Mouse (Mus musculus) embryo, embryonic 10 days (tissue): Measurements from ENCODE around the gene Med15.
"Not testable (repeated sequence)": the region's sequence is repeated elsewhere in the genome, so short reads cannot be mapped to it uniquely, and the experiment has no call there.

ENCODE experiments used
- DNase-seq: peaks from one replicate; pipeline ENCODE4 v3.0.0-alpha.2; 2015; ENCODE audit warnings: low spot score

Med15 gene

DNA sequence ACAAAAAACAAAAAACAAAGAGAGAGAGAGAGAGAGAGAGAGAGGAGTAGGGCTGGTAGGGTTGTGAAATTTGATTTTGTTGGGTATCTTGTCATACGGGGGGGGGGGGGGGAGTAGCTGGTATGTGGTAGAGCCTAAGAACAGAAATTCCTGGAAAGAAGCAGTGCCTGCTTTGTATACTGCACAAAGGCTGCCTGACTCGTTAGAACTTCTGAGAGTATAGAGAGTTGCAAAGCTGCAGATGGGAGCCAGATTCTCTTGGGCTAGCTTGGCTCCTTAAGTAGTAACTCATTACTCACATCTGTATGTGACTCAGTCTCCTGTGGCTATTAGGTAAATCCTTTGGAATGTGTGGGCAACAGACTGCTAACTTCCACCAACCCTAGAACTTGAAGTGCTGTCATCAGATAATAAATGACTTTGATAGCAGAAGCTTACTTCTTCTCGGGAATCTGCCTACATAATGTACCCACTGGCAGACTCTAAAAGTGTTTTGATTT is at the start of gene Med15:
Gene Med15, minus strand, starts transcription at position 51 of the 500 bp plus-strand sequence.
- DNase-seq: peak; percentile 18

DNA sequence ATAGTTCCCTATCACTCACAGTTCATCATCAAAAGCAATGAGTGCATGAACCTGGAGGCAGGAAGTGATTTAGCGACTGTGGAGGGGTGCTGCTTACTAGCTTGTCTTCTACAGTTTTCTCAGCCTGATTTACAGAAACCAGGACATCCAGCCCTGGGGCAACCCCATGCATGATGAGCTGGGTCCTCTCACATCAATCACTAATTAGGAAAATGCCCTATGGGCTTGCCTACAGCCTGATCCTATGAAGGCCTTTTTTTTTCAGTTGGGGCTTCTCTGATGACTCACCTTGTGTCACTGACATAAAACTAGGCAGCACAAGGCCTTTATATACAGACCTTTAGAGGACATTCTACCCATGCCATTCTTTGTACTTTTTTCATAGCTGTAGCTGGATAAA is 47.0 kb upstream of the Med15 start:
- DNase-seq: no peak

DNA sequence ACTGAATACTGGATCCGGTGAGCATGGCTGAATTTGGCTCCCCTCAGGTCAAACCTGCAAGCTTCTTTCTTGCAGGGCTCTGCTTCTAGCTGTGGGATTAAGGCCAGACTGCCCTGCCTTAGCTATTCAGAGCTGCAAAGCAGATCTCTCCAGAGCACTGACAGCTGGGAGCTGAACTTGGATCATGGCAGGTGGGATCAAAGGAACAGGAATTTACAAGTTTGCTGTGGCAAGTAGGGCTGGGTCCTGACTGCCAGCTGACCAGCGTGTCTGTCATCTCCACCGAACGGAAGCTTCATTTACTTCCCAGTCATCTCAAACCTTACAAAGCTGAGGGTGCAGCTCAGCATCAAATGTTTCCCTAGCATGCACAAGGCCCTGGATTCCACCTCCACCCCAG is 45.5 kb upstream of the Med15 start:
- DNase-seq: no peak

DNA sequence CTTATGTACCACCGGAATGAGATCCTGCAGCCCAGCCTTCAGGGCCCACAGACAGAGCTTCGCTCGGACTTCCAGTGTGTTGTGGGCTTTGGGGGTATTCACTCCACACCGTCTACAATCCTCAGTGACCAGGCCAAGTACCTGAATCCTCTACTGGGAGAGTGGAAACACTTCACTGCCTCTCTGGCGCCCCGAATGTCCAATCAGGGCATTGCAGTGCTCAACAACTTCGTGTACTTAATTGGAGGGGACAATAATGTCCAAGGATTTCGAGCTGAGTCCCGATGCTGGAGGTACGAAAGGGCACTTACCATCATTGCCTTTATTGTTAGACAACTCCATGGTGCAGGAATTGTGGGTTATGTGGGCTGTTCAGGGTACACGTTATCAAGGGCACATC is 44.1 kb upstream of the Med15 start:
- DNase-seq: peak; percentile 40

DNA sequence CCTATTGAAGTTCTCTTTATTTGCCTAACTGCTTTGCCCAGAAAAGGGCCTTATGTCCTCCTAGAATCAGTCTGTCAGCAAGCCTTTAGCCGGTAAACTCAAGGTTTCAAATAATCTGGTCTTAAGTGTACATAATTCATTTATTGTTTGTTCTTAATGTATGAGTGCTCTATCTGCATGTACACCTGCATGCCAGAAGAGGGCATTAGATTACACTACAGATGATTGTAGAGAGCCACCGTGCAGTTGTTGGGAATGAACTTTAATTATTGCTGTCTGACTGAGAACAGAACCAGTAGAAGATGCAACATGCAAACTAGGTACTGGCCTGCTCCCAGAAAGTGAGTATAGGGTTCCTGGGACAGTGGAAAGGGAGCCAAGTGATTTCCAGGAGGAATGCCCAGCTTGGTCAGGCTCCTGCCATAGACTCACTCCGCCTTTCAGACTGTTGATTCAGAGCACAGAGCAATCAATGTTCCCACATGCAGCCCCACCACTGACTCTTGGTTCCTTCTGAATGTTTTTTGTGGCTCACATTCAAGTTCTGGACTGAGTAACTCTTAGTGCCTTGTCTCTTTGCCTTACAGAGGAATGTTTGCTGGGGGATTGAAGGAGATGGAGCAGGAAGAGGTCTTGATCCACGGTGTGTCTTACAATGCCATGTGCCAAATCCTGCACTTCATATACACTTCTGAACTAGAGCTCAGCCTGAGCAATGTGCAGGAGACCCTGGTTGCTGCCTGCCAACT is 38.6 kb upstream of the Med15 start:
- DNase-seq: no peak

DNA sequence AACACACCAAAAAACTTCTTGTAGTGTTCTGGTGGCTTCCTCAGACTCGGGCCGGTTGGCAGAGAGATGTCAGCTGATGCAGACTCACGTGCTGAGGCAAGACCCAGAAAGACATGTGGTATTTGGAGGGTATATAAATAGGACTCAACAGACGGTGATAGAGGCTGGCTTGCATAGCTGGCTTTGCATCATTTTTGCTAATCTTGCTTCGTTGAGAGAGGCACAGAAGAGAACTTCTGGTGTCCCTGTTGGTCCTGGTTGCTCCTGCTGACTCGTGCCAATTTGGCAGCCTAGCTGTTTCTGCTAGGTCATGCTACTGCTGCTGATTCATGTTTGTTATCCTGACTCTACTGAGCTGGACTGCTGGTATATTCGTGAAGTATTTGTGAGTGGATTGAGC is 36.1 kb upstream of the Med15 start:
- no peak for DNase-seq

DNA sequence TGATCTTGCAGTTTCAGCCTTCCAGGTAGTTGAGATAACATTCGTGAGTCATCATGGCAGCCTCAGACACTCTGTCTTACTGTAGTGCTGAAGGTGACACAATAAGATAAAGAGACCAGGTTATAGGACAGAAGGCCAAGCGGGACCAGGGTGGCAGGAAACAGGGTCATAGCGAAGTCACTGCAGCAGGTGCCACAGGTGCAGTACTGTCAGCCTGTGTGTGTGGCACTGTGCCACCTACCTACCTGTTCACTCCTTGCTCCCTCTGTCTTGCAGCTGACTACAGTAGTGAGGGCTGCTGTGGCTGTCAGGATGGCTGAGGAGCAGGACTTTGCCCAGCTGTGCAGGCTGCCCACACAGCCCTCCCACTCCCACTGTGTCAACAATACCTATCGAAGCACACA is 31.4 kb upstream of the Med15 start:
- DNase-seq: no peak

DNA sequence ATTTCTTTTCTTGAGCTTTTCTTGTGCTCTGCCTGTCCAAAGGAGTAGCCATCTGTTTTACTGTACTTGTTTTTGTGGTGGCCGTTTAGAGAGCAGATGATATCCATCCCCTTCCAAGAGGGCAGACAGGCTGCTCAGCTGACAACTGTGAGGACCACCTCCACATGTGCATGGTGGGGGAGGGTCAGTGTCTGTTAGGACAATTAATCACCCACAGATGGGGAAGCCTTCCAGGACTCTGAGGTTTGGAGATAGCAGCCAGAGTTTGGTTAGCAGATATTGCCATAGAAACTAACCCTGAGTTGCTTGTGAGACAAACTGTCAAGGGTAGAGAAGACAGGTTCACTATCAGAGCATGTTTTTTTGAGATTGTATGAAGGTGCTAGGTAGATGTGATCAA is 28.4 kb upstream of the Med15 start:
- DNase-seq: peak; percentile 57

DNA sequence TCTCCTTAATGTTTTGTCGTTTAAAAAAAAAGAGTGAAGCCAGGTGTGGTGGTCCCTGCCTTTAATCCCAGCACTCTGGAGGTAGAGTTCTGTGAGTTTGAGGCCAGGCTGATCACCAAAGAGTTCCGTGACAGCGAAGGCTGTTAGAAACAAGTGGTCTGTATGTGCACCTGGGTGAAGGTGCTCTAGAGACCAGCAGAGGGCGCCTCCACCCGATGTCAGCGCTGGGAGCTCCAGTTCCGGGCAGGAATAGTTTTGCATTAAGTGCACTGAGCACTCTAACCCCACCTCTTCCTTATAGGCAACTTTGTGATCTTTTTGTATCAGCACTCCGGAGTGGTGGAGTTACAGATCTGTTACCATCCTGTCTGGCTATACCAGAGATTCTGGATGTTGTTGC is 28.0 kb upstream of the Med15 start:
- peak; percentile 75 for DNase-seq

DNA sequence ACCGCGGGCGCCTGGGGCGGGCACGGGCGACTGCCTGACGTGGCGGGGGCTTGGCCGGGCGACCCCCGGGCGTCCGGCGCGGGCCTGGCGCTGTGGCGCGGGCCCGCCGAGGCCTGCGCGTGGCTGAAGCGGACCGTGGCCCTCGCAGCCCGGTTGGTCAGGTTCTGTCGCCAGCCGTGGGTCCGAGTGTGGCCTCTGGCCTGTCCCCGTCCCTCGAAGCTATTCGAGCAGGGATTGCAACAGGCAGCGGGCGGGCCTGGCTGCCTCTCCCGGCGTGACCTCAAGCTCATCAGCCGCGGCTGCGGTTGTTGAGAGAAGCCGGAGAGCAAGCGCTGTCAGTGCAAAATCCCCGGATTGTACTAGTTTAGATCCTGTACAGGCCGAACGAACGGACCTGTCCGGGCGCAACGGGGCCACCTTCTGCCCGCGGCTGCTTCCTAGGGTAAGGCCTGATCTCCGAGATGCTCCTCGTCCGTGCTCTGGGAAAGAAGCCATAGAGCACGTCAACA is 27.2 kb upstream of the Med15 start:
- peak; percentile 63 for DNase-seq

DNA sequence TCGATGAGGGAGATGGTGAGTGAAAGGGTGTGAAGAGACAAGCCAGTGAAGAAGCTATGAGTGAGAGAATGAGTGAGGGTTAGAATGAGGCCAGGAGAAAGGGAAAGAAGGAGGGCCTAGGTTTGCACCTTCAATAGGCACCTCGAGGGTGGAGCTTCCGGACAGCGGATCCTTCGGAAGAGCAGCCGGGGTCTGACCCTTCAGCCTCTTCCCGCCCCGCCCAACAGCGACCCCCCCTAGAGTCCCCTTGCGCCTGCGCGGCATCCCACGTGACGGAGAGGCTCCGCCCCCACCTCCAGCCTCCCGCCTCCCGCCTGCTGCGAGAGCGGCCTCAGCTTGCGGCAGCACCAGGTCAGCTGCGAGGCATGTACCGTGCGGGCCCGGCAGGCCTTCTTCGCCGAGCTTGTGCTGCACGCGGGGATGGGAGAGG is 26.7 kb upstream of the Med15 start, which contains the start of gene Klhl22:
Gene Klhl22, plus strand, starts transcription at position 275 of the 430 bp plus-strand sequence.
- peak; percentile 92 for DNase-seq

DNA sequence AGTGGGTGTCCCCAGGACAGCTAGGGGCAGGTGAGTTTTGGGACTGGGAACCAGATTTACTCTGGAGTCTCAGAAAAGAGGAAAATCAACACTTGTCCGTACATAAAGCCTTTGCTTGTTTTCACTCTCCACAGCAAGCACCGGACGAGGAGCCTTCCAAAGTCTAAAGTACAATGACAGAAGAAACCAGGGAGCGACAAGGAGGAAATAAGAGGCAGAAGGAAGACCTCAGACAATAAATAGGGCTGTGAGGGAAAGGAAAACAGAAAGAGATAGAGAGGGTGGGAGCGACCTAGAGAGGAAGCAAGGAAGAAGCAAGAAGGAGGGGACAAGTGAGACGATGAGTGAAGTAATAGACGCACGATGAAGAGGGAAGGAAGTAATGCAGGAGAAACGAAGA is 26.2 kb upstream of the Med15 start:
- DNase-seq: no peak

DNA sequence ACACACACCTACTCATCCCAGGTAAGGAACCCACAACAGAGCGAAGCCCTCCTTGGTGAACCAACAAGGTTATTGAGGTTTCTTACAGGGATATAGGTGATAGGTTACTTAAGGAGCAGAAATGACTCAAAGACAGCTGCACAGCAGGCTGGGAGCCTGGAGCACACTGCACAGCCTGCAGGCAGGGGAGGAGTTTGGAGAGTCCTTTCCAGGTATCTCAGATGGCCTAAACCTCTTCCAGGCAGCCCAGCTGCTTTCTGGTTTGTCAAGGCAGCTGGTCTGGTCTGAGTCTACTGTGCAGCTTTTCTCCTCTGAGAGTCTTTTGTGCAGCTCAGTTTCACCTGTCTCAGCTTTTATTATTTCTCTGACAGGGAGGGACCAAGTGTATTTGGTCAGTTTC is 25.1 kb upstream of the Med15 start:
- no peak for DNase-seq

DNA sequence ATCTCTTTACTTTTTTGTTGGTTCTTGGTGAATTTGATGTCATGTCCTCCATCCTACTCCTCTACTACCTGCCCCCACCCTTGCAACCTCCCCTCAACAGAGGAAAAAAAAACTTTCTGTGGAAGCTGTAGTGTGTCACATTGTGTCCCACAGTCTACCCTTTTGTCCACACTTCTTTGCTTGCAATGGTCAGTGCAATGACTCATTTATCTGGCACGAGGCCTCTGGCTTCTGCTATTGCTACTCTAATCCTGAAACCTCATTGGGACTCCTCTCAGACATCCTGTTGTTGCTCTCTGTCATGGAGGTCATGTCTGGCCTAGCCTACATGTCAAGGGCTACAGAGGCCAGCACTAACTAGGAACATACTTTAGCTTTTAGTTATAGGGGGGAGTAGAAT is 21.0 kb upstream of the Med15 start:
- DNase-seq: no peak

DNA sequence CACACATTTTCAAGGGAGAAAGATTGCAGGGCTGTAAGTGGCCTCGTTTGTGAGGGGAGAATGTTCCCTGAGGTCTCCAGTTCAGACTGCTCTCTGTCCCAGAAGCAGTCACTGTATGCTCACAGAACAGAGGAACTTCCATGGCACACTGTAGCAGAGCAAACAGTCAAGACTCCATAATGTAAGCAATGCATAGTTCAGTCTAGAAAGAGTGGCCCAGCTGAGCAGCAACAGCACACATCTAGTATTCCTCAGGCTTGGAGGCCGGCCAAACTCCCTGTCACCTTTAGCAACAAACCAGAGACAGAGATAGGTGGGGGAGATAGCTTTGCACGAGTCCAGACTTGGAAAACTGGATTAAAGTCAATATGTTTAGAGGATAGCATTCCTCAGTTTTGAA is 20.3 kb upstream of the Med15 start:
- DNase-seq: no peak

DNA sequence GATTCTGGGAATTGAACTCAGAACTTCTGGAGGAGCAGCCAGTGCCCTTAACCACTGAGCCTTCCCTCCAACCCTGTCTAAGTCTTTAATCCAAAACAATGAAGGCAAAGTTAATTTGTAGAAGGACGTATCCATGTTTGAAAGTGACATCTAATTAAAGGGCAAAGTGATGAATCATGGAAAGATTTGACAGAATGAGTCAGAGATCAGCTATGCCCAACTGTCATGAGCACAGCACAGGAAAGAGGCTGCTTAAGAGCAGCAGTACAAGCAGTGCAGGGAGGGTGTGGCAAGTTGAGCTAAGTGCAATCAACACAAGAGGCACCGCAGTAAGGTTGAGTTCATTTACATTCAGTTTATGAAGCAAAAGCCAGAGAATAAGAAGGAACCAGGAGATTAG is 12.4 kb upstream of the Med15 start:
- DNase-seq: no peak

DNA sequence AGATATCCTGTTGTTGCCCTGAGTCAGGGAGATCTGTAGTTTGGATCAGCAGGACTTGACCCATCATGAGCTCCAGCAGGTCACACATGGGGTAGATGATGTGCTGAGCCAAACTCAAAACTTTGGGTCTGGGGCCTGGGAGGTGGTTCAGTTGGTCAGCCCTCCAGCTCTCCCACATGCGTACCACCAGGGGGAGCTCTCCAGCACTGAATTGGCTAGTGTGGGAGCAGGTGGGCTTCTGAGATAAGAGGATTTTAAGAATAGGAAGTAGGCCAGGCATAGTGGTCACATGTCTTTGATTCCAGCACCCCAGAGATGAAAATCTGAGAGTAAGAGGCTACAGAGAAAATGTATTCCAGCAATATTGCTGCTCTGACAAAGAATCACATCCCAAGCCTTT is 11.8 kb upstream of the Med15 start:
- peak; percentile 70 for DNase-seq

DNA sequence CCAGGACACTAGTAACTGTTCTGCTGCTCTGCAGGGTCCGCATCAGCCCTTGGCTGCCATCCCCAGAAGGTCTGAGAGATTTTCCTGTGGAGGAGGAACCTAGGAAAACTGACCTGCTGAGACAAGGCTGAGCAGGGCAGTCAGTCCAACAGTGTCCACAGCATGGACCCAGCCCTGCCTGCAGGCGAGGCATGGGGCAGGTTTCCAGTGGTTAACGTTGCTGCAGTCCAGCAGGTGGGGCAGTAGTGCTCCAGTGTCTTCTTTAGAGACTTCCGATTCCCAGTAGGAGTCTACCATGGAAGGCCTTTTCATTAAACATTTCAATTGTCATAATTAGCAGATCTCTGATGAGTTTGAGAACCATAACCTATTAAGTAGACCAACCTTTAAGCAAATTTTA is 10.6 kb upstream of the Med15 start:
- DNase-seq: no peak

DNA sequence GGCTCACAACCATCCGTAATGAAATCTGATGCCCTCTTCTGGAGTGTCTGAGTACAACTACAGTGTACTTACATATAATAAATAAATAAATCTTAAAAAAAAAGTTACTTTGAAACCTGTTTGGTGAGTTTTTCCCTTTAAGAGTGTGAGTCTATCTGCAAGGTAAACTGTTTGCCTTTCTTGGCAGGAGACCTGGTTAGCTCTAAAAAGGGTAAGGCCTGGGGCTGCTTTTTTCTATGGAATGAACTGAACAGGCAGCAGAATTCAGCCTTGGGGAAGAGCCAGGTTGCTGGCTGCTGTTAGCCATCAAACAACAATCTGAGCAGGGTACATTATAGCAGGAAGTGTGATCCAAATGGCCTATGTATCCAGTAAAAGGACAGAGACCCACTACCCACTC is 10.1 kb upstream of the Med15 start:
- DNase-seq: no peak

DNA sequence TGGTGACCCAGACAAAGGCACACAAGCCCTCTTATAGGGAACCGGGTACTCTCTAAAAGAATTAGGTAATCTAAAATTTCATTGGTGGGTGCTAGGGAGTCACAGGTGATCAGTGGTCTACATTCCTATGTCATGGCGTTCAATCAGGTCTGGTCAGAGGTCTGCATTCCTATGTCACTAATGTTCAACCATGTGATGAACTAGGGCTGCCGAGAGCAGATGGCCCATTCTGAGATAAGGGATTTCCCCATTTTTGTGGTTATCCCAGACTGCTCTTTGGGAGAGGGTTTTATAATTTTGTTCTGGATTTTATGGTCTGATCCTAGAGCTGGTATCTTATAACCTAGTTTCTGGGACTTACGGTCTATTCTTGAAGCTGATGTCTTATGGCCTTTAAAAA is 7.4 kb upstream of the Med15 start:
- DNase-seq: no peak

DNA sequence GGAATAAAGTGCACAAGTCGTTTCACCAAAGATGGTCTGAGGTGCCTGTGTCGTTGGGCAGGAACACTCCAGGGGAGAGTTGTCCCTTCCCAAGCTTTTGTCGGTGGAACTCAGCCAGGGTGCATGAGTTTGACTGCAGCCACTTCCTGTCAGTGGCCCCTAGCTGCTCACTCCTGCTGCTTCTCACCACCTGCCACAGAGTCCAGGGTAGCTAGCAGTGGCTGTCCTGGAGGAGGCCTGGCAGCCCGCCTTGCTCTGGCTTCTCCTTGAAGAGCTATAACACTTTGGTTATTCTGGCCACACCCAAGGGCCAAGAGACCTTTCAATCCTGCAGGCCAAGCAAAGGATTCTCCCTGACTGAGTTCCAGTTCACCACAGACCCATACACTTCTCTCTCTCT is 3.5 kb upstream of the Med15 start:
- DNase-seq: no peak

DNA sequence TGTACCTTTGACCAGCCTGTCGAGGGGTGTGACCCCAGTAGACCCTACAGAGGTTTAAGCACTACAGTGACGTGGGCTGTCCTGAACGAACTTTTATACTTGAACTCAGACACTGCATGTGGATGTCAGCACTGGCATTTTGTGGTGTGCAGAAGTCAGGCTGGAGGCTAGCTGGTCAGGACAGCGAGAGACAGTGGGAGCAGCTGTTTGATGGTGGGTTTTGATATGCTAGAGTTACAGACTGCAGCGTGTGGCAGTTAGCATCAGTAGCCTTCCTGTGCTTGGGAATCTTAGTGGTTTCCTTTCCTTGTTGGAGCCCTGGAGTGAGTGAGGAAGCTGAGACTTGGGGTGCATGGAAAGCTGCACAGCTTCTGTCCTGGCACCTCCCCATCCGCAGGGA is 2.2 kb upstream of the Med15 start:
- DNase-seq: not testable (repeated sequence)

DNA sequence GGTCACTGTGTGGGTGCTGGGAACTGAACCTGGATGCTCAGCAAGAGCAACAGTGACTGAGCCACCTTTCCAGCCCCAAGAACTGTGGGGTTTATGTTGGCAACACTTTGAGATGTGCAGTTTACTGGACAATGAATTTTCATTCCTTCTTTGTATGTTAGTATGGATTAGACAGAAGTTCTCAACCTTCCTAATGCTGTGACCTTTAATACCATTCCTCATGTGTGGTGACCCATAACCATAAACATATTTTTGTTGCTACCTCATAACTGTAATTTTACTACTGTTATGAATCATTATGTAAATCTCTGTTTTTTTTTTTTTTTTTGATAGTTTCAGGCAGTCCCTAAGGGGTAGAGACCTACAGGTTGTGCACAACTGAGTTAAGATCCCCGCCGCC is 955 bp upstream of the Med15 start:
- no peak for DNase-seq

DNA sequence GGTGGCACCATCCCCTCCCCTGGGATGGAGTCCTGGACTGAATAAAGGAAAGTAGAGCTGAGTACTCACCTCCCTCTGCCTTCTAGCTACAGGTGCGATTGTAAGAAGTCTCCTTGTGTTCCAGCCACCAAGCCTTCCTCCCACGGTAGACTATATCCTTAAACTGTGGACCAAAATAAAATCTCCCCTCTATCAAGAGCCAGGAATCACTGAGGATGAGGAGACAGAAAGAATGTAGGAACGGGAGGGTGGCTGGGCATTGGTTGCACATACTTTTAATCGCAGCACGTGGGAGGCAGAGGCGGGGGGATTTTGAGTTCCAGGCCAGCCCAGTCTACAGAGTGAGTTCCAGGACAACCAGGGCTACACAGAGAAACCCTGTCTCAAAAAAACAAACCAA is 260 bp downstream of the Med15 start:
- DNase-seq: no peak
